Mouse (Mus musculus) midbrain, postnatal 0 days (tissue): Measurements from ENCODE around the gene Slc36a3. TPM values are rescaled to one million over a fixed set of nuclear protein-coding genes. Genes with fewer than 3 reads are reported as not detected.

Experiments
- ATAC-seq: fragments of 200-750 bp; cut with Nextera tagmentation; 2 replicates; pipeline ENCODE4 v1.8.0; 2017; ENCODE audit warnings: moderate number of reproducible peaks, mild to moderate bottlenecking, moderate TSS enrichment, moderate library complexity; ENCODE audit not compliant: low FRiP score
- DNase-seq: peaks from one replicate; pipeline ENCODE4 v3.0.0-alpha.2; 2015; ENCODE audit warnings: low spot score
- H3K27ac ChIP-seq: fragments of 300-500 bp; sonication (generic); 2 replicates; pipeline ENCODE4 v1.5.1; 2014; ENCODE audit warnings: low read depth, mild to moderate bottlenecking, low read length, mixed read lengths
- H3K27me3 ChIP-seq: fragments of 300-500 bp; sonication (generic); 2 replicates; pipeline ENCODE4 v1.6.1; 2014; ENCODE audit warnings: low read length, control low read depth, mixed read lengths; ENCODE audit not compliant: insufficient read depth
- H3K36me3 ChIP-seq: fragments of 300-500 bp; sonication (generic); 2 replicates; pipeline ENCODE4 v1.6.1; 2014; ENCODE audit warnings: low read length, control low read depth, mixed read lengths; ENCODE audit not compliant: insufficient read depth
- H3K4me1 ChIP-seq: fragments of 300-500 bp; sonication (generic); 2 replicates; pipeline ENCODE4 v1.6.1; 2014; ENCODE audit warnings: mild to moderate bottlenecking, control low read depth, antibody characterized with exemption, low read length, mixed read lengths; ENCODE audit not compliant: insufficient read depth
- H3K4me2 ChIP-seq: fragments of 300-500 bp; sonication (generic); 2 replicates; pipeline ENCODE4 v1.6.1; 2014; ENCODE audit warnings: low read depth, mild to moderate bottlenecking, low read length, mixed read lengths; ENCODE audit not compliant: poor library complexity, severe bottlenecking
- H3K4me3 ChIP-seq: fragments of 300-500 bp; sonication (generic); 2 replicates; pipeline ENCODE4 v1.5.1; 2014; ENCODE audit warnings: low read depth, mild to moderate bottlenecking, low read length, moderate library complexity
- H3K9ac ChIP-seq: fragments of 300-500 bp; sonication (generic); replicated peaks from 2 replicates; pipeline ENCODE4 v1.6.1; 2014; ENCODE audit warnings: mild to moderate bottlenecking, low read length, moderate library complexity, mixed read lengths; ENCODE audit not compliant: poor library complexity, severe bottlenecking
- H3K9me3 ChIP-seq: fragments of 300-500 bp; sonication (generic); 2 replicates; pipeline ENCODE4 v1.6.1; 2016; ENCODE audit warnings: low read length, control low read depth
- CTCF ChIP-seq: IDR thresholded peaks from 2 replicates; pipeline ENCODE4 v1.5.1; 2016; ENCODE audit warnings: antibody characterized with exemption, mild to moderate bottlenecking
- WGBS: fragments of 180-500 bp; shearing (Covaris S2); extraction: QIAGEN DNeasy Blood & Tissue Kit; methylation state at CpG from one replicate; pipeline ENCODE4 v1.1.7; 2014; 5-methylcytosine and 5-hydroxymethylcytosine counted together
- polyA plus RNA-seq: library from polyadenylated mRNA; unstranded; fragments of >200 nt; fragmentation: Nextera tagmentation; extraction: Ambion mirVana; gene quantifications from 2 replicates; pipeline ENCODE4 v1.2.1, GENCODE M21; 2015
- total RNA-seq: library from RNA; depleted of rRNA; stranded (reverse); fragments of >200 nt; gene quantifications from 2 replicates; pipeline ENCODE4 v1.2.3, GENCODE M21; 2014

Slc36a3 gene
- total and polyA plus RNA-seq, 2 experiments from 2014 or later = not detected

GRCm38 (mm10) chr11:55184733-55185291 lies 33.3 kb upstream of the Slc36a3 start, which contains the start of gene Slc36a2:
TSS of gene Slc36a2 (minus strand) at chr11:55185077.
- no peak within 1 kb of the TSS for H3K4me3 ChIP-seq
- H3K27ac ChIP-seq = no peak within 1 kb of the TSS
- no peaks in the 10 kb centered on the region for H3K36me3 ChIP-seq
- H3K4me1 ChIP-seq = no peaks in the 10 kb centered on the region
- no peaks in the 10 kb centered on the region for H3K27me3 ChIP-seq
- ATAC-seq = no peak
- no peaks in the 10 kb centered on the region for H3K9me3 ChIP-seq
- no peak for TF ChIP-seq CTCF
- DNase-seq = no peak
- WGBS = 30% methylated on average over 10 of the region's 10 CpGs
- H3K4me2 ChIP-seq = no peak within 1 kb of the TSS
- H3K9ac ChIP-seq = no peak within 1 kb of the TSS

DNA sequence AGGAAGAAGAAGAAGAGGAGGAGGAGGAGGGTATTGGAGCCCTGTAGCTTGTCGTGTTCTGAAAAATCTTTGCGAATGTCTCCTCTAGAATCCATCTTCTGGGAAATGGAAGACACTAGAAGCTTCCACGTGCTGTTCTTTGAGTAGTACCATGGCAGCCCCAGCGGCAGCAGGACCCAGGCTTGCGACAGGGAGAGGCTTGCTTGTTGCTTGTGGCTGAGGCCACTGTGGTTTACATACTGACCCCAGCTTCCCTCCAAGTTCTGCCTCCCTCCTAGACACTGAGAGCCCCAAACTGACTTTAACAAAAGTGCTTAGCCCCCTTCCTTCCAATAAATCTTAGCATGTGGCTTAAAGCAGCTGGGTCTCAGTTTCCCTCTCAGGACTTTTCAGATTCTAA lies 32.7 kb upstream of the Slc36a3 start:
- H3K27me3 ChIP-seq = no peaks in the 10 kb centered on the region
- TF ChIP-seq CTCF = no peak
- no peaks in the 10 kb centered on the region for H3K9me3 ChIP-seq
- 88% methylated on average over 5 of the region's 5 CpGs for WGBS
- no peak overlapping the region for H3K4me2 ChIP-seq
- H3K4me1 ChIP-seq = no peaks in the 10 kb centered on the region
- no peak overlapping the region for H3K4me3 ChIP-seq
- DNase-seq (no peak), ATAC-seq (no peak)
- no peak overlapping the region for H3K27ac ChIP-seq
- H3K9ac ChIP-seq = no peak overlapping the region
- H3K36me3 ChIP-seq = no peaks in the 10 kb centered on the region

DNA sequence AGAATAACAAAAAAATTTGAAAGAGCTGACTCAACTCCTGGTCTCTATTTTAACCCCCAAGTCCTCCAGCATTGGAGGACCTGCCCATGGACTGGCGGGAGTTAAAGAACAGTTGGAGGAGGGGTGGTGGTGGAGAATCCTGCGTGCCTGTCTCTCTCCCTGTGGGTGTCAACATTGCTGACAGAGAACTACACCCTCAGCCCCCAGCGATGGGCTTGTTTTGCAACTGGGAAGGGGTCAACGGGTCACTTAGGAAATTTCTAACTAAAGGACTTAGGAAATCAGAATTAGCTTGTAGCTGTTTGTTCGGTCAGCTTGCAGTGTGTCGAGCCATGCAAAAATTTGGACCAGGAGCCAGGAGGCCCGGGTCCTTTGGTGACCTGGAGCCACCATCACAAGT lies 31.6 kb upstream of the Slc36a3 start:
- Histone ChIP-seq H3K9me3 (no peaks in the 10 kb centered on the region), H3K36me3 (no peaks in the 10 kb centered on the region), H3K4me1 (no peaks in the 10 kb centered on the region), H3K4me2 (no peak overlapping the region), H3K27me3 (no peaks in the 10 kb centered on the region), H3K4me3 (no peak overlapping the region), H3K9ac (no peak overlapping the region), H3K27ac (no peak overlapping the region)
- ATAC-seq (no peak), DNase-seq (no peak)
- TF ChIP-seq CTCF = no peak
- WGBS = 68% methylated on average over 7 of the region's 7 CpGs

GRCm38 (mm10) chr11:55179856-55180255 lies 28.3 kb upstream of the Slc36a3 start:
- no peak overlapping the region for H3K4me3 ChIP-seq
- no peak overlapping the region for H3K9ac ChIP-seq
- no peaks in the 10 kb centered on the region for H3K36me3 ChIP-seq
- WGBS = 90% methylated on average over 3 of the region's 3 CpGs
- no peaks in the 10 kb centered on the region for H3K9me3 ChIP-seq
- H3K27ac ChIP-seq = no peak overlapping the region
- H3K4me1 ChIP-seq = no peaks in the 10 kb centered on the region
- no peaks in the 10 kb centered on the region for H3K27me3 ChIP-seq
- ATAC-seq (no peak), DNase-seq (no peak)
- no peak overlapping the region for H3K4me2 ChIP-seq
- TF ChIP-seq CTCF = no peak

DNA sequence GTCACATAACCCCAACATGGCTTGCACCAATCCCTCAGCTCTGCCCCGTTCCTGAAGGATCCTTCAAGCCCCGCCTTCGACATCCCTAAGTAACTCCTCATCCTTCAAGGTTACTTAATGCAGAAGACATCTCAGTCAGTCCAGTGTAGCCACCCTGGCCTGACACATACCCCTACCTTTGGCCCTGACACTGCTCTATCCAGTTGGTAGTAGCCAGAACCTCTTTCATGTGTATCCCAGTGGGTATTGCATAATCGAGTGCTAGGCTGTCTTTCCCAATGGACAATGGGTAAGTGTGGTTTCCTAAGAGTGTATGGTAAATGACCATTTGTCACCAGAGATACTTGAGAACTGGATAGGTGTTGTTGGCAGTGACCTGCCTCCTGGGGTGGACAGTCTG lies 27.3 kb upstream of the Slc36a3 start:
- no peak for TF ChIP-seq CTCF
- no peaks in the 10 kb centered on the region for H3K27me3 ChIP-seq
- H3K27ac ChIP-seq = no peak overlapping the region
- no peaks in the 10 kb centered on the region for H3K4me1 ChIP-seq
- DNase-seq (no peak), ATAC-seq (no peak)
- WGBS = 83% methylated on average over 4 of the region's 4 CpGs
- no peaks in the 10 kb centered on the region for H3K9me3 ChIP-seq
- no peak overlapping the region for H3K4me3 ChIP-seq
- H3K4me2 ChIP-seq = no peak overlapping the region
- H3K36me3 ChIP-seq = no peaks in the 10 kb centered on the region
- H3K9ac ChIP-seq = no peak overlapping the region

DNA sequence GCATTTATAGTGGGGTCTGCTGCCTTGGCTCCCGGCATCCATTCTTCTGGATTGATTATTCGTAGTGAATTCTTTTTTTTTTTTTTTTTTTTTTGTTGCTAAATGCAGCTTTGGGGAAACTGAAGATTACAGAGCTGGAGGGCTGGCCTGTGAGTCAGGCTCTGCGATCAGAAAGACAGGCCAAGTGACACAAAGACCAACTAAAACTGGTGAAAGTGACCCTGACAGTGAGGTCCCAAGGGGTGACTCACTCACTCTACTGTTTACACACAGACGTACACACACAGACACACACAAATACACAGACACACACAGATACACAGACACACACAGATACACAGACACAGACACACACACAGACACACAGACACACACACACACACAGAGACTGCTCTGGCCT lies 19.0 kb upstream of the Slc36a3 start:
- H3K36me3 ChIP-seq = no peaks in the 10 kb centered on the region
- no peak overlapping the region for H3K4me2 ChIP-seq
- WGBS = 72% methylated on average over 4 of the region's 4 CpGs
- ATAC-seq (no peak), DNase-seq (no peak)
- H3K27me3 ChIP-seq = no peaks in the 10 kb centered on the region
- no peak overlapping the region for H3K9ac ChIP-seq
- no peaks in the 10 kb centered on the region for H3K9me3 ChIP-seq
- no peak overlapping the region for H3K4me3 ChIP-seq
- no peak for TF ChIP-seq CTCF
- no peaks in the 10 kb centered on the region for H3K4me1 ChIP-seq
- H3K27ac ChIP-seq = no peak overlapping the region
